Mouse (Mus musculus): ENCODE results near the gene Cat.
A peak's percentile ranks its signal among the peaks of the same experiment; 100 is the strongest.

Cat gene

DNA sequence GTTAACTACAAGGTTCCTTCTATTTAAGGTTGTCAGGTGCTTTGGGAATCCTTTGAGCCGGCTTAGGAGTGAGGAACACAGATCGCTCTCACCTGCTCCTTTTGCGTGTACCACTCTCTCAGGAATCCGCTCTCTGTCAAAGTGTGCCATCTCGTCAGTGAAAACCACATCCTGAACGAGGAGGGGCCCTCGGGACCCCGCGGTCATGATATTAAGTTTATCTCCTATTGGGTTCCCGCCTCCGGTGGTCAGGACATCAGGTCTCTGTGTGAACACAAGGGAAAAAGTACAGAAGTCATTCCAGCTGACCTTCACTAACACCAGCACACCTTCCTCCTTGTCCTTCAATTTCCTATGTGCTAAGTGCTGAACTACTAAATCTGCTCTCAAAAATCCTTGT lies 8.3 kb downstream of the Cat start:
- DNase-seq (ENCODE audit: low spot score) = no peak

DNA sequence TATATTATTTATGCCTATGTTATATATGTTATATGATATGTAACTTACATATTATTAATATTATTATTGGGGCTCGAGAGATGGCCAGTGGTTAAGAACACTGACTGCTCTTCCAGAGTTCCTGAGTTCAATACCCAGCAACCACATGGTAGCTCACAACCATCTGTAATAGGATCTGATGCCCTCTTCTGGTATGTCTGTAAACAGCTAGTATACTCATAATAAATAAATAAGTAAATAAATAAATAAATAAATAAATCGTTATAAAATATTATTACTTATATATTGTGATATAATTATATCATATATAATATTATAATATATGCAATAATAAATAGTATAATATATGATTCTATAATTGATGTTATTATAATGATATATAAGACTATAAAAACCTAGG lies 8.8 kb downstream of the Cat start:
- DNase-seq (ENCODE audit: low spot score) = no peak

DNA sequence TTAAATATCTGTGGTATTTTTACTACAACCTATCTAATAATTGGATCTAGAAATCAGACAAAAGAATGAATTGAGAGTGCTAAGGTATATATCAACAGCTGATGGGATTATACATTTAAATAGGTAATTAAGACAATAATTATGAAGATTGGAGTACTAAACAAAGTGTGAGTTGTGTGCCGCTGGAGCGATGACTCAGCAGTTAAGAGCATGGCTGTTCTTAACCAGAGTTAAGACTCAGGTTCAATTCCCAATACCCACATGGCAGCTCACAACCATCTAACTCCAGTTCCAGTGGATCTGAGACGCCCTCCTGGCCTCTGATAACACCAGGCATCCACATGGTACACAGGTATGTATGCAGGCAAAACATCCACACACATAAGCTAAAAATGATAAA lies 11.6 kb downstream of the Cat start:
- DNase-seq (ENCODE audit: low spot score) = no peak

DNA sequence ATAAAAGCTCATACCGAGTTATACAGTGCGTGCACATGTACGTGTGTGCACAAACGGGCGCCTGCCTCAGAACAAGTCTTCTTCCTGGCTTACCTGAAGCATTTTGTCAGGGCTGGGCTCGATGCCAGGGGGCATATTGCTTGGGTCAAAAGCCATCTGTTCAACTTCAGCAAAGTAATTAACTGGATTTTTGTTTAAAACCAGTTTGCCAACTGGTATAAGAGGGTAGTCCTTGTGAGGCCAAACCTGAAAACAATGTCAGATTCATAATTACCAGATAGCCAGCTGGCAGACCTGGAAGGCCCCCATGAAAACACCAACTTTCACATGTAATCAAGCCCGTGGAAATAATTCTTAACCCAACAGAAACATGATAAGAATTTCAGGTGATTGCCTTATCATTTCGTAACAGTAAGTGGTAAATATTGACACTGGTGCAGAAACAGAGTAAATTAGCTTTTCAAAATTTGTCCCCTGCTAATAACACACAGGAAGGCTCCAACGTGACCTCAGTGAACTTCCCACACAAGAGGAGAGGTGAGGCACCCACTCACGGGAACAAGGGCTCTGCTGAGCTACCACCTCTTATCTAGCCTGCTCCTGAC lies 17.9 kb downstream of the Cat start:
- no peak for DNase-seq (ENCODE audit: low spot score)

DNA sequence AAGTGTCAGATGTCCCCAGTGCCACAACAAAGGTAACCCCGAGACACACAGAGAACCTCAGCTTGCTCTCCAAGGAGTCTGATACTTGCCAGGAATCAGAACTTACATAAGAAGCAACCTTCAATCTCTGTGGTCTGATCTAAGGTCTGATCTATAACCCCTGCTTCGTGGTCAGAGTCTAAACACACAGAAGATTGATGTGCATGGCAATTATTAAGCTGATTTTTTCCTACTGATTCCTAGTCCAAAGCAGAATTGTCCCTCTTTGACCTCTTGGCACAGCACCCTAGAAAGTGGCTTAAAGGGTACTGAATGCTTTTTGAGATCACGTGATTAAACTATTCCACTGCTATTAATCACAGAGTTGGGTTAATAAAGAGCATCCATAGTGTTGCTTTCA lies 18.7 kb downstream of the Cat start:
- DNase-seq (ENCODE audit: low spot score) = no peak

DNA sequence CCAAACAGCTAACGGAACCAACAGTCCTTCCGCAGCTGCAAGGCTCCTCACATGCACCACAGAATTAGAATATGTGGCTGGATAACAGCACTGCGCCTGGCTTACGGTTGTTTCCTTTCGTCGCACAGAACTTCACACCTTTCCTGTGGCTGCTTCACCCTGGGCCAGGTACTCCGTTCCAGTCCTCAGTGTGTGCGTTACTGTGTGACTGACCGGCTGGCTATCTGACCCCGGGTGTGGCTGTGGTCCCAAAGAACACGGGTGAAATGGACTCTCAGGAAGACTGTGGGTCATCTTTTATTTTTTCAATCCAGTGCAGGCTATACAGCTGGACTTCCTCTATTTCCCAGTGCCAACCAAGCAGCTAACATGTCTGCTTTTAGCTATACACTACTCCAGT lies 19.5 kb downstream of the Cat start:
- DNase-seq (ENCODE audit: low spot score) = no peak

DNA sequence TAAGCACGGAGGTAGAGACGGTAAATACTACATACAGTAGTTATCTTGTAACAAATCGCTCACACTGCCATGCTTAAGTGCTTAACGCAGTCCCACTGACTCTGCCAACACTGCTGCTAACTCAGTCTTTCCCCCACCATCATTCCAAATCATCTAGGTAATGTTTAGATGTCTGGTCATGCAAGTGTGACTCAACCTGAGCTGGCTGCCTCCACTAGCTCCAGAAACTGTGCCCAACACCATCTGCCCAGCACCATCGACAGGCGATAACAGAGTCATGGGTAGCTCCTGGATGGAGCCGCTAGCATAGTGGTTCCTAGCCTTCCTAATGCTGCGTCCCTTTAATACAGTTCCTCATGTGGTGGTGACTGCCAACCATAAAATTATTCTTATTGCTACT lies 20.4 kb downstream of the Cat start:
- no peak for DNase-seq (ENCODE audit: low spot score)

DNA sequence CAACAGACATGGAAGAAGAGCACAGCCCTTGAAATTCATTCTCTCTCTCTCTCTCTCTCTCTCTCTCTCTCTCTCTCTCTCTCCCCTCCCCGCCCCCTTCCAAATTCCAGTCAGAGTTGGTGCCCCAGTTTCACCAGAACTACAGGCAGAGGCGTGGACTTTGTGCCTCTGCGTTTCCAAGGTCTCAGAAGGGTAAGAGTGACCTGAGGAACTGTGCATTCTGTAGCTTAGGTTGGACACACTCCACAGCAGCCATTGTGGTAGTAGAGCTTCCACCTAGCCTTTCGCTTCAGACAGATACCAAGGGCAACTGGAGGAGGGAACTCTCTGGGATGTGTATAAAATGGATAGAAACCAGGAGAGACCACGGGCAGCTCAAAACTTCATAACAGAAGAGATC lies 22.2 kb downstream of the Cat start:
- DNase-seq (ENCODE audit: low spot score) = no peak

DNA sequence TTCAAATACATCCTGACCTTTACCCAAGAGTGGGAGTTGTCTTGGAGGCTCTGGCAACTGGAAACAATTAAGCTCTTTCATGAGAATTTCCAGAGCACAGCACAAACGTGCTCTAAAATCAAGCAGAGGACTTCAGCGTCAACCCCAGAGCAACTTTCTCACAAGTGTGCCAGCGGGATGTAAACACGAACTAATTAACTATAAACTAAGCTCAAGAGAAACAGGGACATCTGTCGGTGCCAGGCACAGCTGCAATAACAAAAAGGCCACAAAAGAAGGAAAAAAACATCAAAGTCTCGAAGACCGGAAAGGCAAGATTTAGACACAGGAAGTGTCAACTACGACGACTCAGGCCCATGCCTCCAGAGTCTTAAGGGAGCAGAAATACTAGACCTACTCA lies 23.2 kb downstream of the Cat start:
- DNase-seq (ENCODE audit: low spot score) = no peak

DNA sequence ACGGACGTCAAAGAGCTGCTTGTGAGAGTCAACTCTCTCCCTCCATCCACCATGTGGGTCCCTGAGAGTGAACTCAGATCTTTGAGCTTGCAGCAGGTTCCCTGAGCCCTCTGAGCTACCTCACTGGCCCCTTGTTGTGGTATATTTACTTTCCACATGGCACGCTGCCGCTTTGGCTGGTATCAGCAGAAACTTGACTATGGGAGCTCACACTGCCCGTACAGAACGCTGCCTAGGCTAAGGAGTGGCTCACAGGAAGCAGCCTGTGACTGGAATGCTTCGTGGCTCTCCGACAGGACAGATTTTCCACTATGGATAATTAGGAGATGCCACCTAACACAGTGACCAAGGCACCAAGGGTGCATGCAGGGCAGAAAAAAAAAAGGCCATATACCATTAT lies 23.8 kb downstream of the Cat start:
- no peak for DNase-seq (ENCODE audit: low spot score)

DNA sequence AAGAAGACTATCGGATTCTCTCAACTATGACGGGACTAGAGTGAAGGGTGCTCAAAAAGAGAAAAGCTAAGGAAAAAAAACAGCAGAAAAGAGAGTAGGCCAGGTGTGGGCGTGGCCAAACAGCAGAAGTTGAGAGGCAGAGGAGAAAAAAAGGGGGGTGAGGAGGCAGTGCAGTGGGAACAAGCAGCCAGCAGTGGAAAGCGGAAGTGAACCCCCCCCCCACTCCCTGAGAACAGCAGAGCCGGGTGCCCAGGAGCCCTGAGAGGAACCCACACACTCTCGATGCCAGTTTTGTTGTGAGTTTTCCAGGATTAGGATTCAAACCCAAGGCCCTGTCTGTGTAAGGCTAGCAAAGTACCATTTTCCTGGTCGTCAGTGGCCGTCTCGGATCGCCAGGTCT lies 25.9 kb downstream of the Cat start:
- DNase-seq (ENCODE audit: low spot score) = no peak

DNA sequence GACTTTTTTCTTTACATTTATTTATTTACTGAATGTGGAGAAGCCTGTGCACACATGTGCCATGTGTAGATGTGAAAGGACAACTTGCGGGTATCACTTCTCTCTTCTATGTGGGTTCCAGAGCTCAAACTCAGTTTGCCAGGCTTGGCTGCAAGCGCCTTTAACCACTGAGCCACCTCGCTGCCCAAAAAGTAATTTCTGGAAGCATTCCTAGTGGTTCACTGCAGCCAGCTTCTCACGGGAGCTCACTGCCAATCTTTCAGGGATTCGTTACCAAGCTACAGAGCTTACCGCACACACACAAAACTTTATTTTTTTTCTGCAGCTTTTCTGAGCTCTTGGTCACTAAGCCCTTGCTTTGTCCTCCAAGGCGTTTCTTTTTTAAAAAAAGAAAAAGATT lies 27.3 kb downstream of the Cat start:
- no peak for DNase-seq (ENCODE audit: low spot score)

DNA sequence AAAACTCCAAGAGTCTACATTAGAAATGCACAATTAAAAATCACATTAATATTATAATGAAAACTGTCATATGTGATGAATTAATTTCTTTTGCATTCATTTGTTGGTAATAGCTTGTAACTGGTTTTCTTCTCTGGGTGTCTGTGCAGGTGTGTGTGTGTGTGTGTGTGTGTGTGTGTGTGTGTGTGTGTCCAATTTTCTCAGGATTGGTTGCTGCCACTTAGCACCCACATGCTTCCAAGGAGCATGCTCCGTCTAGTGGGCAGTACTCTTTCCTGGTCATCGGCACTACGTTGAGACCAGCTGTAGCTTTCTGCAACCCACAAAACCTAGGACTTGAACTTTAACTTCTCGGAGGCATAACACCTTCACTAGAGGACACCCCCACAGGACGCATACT lies 27.9 kb downstream of the Cat start:
- no peak for DNase-seq (ENCODE audit: low spot score)

DNA sequence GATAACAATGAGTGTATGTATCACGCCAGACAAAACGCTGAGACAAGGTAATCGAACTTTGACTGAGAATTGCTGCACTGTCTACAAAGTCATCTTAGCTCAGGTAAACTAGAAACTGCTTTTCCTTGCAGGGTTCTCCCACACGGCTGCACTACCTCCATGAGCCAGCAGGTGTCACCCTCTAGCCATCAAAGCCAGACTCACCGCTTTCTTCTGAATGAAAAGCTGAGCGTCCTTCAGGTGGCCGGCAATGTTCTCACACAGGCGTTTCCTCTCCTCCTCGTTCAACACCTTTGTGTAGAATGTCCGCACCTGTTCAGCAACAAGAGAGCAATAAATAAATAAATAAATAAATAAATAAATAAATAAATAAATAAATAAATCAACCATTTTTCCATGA lies 28.3 kb downstream of the Cat start:
- DNase-seq (ENCODE audit: low spot score) = peak; percentile 29

DNA sequence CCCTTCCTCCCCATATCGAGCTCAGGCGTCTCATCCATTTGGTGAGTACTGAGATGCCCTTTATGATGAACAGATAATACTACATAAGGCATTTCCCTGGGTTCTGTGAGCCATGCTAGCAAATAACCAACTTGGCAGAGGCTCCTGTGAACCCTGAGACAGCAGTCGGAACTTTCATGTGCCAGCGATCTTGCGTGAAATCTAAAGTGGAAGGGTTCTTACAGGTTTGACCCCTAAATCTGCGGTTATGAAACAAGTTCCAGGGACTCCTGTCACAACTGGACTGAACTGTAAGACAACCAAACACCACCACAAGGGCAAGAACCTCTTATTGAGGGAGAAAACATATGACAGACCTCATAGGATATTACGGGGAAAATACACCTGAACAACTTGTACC lies 29.2 kb downstream of the Cat start:
- no peak for DNase-seq (ENCODE audit: low spot score)

DNA sequence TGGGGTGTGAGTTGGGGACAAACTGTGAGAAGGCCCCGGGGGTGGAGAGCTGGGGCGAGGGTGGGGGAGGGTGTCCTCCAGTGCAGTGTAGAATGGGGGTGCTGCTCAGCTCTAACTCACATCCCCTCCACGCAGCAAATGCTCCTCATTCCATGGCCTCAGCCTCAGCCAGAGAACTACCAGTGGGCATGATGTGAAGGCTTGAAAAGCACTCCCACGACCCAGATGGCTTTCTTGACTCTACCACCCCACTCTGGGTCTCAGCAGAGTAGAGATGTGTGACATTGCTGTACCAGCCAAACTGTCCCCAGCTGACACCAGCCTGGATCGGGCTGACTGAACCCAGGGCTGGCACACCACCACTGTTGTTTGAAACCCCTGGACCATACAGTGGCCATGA lies 32.4 kb downstream of the Cat start:
- no peak for DNase-seq (ENCODE audit: low spot score)

DNA sequence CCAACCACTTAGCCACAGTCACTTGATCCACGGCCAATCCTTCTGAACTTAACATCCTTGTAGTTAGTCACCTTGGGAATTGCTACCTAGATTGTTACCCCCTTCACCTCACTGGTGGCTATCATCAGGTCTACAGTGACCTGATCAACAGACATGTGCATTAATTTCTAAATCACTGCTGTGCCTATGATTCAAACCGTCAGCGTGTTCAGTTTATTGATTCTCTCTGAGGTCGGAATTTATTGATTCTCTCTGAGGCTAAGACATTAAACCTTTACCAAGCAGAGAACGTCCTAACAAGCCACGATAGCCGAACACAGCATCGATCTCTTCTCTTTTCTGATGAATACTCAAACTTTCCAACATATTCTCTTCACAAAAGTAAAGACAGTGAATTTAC lies 34.7 kb downstream of the Cat start:
- DNase-seq (ENCODE audit: low spot score) = no peak

DNA sequence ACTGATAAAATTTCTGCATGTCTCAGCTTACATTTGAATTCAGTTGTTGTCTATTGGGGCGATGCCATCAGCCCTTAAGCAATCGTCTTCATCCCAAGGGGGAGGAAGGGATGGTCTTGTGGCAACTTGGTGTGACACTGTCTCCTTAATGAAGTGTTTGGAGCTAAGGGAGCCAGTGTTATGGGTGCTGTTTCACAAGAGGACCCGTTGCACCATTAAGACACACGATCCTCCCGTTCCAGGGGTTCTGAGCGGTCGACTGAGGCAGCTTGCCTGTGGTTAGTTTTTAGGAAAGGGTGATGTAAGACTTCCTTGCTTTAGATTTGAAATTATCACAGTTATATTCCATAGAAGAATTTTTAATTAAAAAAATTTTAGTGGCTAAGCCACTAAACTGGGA lies 35.1 kb downstream of the Cat start:
- DNase-seq (ENCODE audit: low spot score) = no peak

DNA sequence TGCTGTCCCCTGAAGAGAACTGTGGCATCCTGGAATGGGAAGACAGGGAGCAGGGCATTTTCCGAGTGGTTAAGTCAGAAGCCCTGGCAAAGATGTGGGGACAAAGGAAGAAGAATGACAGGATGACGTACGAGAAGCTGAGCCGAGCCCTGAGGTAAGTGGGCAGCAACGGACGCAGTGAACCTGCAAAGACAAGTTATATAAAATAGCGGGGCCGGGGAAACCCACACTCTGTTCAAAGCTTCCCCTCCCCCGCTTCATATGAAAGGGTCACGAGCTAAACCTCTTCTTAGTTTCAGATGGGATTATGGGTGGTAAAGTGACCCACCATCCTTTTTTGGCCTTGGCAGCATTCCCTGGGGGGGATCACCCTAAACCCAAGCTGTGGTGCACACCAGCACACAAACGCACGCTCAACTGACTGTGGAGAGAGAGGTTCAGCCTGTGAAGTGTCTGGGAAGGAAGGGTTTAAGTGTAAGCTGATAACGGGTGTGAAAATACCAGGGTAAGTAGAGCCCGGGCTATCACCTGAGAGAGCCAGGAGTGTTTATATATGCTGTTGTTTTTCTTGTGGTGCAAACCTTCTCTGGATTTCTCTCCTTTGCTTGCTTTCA lies 35.9 kb downstream of the Cat start:
- no peak for DNase-seq (ENCODE audit: low spot score)

DNA sequence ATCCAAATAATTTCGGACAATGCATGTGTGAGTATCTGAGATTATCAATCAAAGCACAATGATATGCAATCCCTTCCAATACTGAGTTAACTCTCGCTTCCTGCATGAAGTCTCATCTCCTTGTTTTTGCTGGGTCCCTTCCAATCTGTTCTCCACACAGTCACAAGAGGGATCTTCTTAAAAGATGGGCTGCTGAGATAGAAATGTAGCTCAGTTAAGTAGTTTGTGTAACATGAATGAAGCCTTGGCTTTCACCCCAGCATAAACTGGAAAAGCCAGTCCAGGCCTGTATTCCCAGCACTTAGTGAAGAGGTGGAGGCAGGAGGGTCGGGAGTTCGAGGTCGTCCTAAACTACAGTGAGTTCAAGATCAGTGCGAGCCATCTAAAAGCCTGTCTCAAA lies 38.6 kb downstream of the Cat start:
- no peak for DNase-seq (ENCODE audit: low spot score)

DNA sequence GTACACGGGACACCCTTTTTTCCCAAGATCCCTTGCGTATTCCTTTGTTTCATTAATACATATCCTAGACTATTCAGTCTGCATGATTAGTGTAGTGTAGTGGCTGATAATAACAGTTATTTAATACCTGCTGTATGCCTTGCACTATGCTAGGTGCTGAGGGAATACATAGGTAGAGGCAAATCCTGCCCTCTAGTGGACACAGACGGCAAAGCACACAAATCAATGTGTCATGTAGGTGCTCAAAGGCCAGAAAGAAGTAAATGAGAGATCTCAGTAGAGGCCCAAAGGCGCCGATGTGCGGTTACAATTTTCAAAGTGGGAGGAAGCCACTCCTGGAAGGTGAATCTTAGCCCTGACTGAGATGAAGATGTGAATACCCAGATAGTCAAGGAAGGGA lies 39.2 kb downstream of the Cat start:
- DNase-seq (ENCODE audit: low spot score) = no peak

DNA sequence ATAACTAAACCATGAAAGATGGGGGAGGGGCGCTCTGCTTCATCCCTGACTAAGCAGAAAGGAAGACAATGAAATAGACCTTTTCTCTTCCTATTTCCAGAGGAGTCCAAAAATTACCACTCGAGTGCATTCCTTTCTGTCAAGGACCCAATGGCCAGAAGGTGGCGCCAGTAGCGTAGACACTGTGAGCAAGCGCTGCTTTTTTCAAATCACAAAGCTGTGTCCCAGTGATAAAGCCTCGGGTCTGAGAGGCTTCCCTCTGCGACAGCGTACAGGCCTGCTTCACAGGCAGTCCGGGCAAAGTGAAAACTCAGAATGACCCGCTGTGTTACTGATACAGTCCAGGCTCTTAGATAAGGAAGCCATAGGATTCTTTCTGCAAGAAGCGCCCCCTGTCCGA lies 45.2 kb downstream of the Cat start:
- DNase-seq (ENCODE audit: low spot score) = peak; percentile 35

DNA sequence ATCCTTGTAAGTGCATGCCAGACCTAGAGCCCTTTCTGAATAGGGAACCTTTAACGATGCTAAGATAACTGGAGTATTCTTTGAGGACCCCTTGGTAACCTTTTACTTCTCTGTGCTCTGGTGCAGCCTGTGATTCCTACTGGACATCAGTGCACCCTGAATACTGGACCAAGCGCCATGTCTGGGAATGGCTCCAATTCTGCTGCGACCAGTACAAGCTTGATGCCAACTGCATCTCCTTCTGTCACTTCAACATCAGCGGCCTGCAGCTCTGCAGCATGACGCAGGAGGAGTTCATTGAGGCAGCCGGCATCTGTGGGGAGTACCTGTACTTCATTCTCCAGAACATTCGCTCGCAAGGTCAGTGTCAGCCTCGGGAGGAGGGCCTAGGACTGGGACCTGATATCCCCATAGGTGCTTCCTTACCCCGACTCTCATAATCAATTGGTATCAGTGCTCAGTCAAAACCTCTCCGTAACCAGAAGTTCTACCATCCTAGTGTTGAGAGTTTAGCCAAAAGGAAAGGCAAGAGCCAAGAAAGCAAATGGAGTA lies 45.8 kb downstream of the Cat start:
- DNase-seq (ENCODE audit: low spot score) = no peak

DNA sequence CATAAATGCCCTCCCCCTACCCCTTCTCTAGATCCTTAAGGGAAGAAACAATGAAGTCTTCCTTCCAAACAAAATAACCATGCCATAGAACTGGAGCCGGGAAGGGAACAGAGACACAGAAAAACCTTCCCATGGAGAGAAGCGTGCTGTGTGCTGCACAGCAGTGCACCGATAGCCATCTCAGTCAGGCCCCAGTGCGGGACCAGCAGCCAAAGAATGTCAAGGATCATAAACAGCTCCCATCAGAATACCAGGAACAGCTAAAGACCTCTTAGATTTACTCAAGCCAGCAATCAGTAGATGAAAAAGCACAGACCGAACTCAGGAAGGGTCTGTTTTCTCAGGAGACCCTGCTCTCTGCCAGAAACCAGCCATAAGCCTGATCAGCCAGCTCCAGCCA lies 48.4 kb downstream of the Cat start:
- DNase-seq (ENCODE audit: low spot score) = no peak

Measured in ovary, adult 18-20 months (tissue).